Mouse (Mus musculus): ENCODE data around the gene Cgnl1.

- TF ChIP-seq CTCF (IDR thresholded peaks at IDR 0.05; ENCODE audit: extremely low read depth, insufficient read depth, insufficient read length, insufficient replicate concordance) (no peak), POLR2A (IDR thresholded peaks at IDR 0.05; ENCODE audit: low read depth, low read length) (no peak)
Measured at GRCm38 (mm10) chr9:71676988-71677688, 94.3 kb downstream of the Cgnl1 start.

Data from spleen, adult 2 months (tissue).